Mouse (Mus musculus) kidney, adult 2 months (tissue): ENCODE results near the gene Wdr27. TPM values are rescaled to one million over a fixed set of nuclear protein-coding genes. Genes with fewer than 3 reads are reported as not detected.
"Not testable (repeated sequence)": the region's sequence is repeated elsewhere in the genome, so short reads cannot be mapped to it uniquely, and the experiment has no call there.

ENCODE experiments used
- DNase-seq: peaks from one replicate; pipeline ENCODE4 v3.0.0; 2021
- H3K27ac ChIP-seq: fragments of 200-500 bp; 2 replicates; pipeline ENCODE4 v1.5.1; 2012; ENCODE audit warnings: low read depth, low read length, control low read depth, inconsistent platforms; ENCODE audit not compliant: insufficient read depth
- H3K27me3 ChIP-seq: fragments of 200-500 bp; replicated peaks from 2 replicates; pipeline ENCODE4 v1.6.1; 2012; ENCODE audit warnings: mild to moderate bottlenecking, moderate library complexity, low read length, inconsistent platforms; ENCODE audit not compliant: control insufficient read depth, insufficient read depth
- H3K36me3 ChIP-seq: fragments of 200-500 bp; 2 replicates; pipeline ENCODE4 v1.6.1; 2012; ENCODE audit warnings: mild to moderate bottlenecking, moderate library complexity, low read length, inconsistent platforms; ENCODE audit not compliant: control insufficient read depth, insufficient read depth
- H3K4me1 ChIP-seq: fragments of 200-500 bp; 2 replicates; pipeline ENCODE4 v1.6.1; 2011; ENCODE audit warnings: low read length; ENCODE audit not compliant: control insufficient read depth, insufficient read depth
- H3K4me3 ChIP-seq: fragments of 200-500 bp; 2 replicates; pipeline ENCODE4 v1.5.1; 2011; ENCODE audit warnings: mild to moderate bottlenecking, low read depth, low read length, control low read depth; ENCODE audit not compliant: insufficient read depth
- CTCF ChIP-seq: fragments of 200-500 bp; conservative IDR thresholded peaks from 2 replicates; pipeline ENCODE4 v1.5.1; 2011; ENCODE audit warnings: low read depth, mild to moderate bottlenecking, control low read depth, low read length, moderate library complexity, mixed read lengths; ENCODE audit not compliant: insufficient read depth, insufficient read length
- POLR2A ChIP-seq: fragments of 200-500 bp; IDR thresholded peaks from one replicate; pipeline ENCODE4 v1.6.1; 2011; ENCODE audit warnings: low read depth, low read length, control low read depth
- WGBS: fragments of 180-500 bp; shearing (Covaris S2); methylation state at CpG from one replicate; pipeline ENCODE4 v1.1.7; 2018; 5-methylcytosine and 5-hydroxymethylcytosine counted together
- polyA plus RNA-seq: library from polyadenylated mRNA; depleted of rRNA; stranded (reverse); fragments of >200 nt; gene quantifications from 2 replicates; pipeline ENCODE4 v1.2.3, GENCODE M21; 2012

Wdr27 gene
- polyA plus RNA-seq, 1 experiment: 4.7 TPM

DNA sequence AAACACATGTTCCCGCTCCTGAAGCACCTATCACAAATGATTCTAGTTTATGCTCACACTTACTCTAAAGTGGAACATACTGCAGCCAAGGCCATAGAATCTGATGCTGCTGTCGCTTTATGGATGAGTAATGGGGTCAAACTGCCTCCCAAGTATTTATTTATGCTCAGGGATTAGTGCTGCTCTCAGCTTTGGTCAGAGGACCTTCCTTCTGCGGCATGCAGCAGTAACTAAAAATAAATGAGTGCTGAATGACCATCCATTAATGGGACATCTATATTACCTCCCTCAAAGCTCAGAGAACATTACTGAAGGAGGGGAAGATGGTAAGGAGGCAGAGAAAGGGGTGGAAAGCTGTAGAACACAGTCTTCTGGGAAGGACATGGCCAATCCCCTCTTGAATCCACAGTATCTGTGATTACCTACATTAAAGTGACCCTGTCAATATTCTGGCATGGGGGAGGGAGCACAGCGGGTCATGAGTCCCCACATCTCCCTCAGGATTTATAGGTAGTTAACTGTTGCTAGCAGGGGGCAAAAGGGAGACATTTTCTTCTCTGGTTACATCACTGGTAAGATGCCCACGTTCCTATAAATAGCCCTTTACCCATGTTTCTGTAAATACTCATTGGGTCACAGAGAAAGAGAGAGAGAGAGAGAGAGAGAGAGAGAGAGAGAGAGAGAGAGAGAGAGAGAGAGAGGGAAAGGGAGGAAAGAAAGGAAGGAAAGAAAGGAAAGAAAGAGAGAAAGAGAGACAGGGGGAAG is 6.9 kb downstream of the Wdr27 start:
- Histone ChIP-seq H3K4me1 (no peaks in the 10 kb centered on the region), H3K36me3 (no peaks in the 10 kb centered on the region), H3K27me3 (no peaks in the 10 kb centered on the region), H3K4me3 (no peak overlapping the region), H3K27ac (no peak overlapping the region)
- 52% methylated on average over 5 of the region's 5 CpGs for WGBS
- DNase-seq: no peak
- TF ChIP-seq CTCF: no peak
- TF ChIP-seq POLR2A: no peak

DNA sequence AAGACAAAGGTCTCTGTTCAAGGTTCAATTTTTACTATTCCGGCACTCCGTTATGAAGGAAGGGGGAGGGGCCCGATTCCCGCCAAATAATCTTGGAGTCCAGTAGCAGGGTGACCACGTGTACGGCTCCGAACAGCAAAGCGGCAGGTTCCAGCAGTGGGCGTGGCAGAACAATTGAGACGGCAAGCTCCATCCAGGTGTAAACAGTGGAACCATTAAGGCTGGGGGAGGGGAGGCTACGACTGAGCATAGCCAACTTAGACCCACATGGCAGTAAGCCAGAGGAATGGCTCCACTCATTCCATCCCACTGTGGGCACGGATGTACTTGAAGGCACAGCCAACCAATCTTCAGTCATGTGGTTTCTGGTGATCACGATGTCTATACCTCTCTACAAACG is 7.7 kb downstream of the Wdr27 start:
- not testable (repeated sequence) for H3K27me3 ChIP-seq, H3K36me3 ChIP-seq, H3K27ac ChIP-seq, DNase-seq, H3K4me1 ChIP-seq, H3K4me3 ChIP-seq
- WGBS: 70% methylated on average over 14 of the region's 14 CpGs

DNA sequence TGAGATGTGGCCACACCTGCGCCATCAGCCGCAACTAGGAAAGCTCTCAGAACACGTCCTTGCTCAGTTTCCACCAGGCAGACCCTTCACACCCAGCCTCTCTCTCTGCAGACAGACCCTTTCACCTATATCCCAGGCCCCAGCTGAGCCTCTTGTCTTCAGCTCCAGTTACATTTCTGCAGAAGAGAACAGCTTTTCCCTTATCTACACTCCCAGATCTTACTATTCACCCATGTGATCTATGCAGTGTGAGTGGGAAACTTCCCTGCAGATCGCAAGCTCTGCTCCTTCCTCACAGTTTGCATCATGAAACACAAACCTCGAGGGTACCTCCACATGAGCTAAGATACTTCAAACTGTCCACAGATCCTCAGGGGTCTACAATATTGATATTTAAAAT is 11.5 kb downstream of the Wdr27 start:
- H3K36me3 ChIP-seq: no peaks in the 10 kb centered on the region
- H3K4me3 ChIP-seq: no peak overlapping the region
- no peaks in the 10 kb centered on the region for H3K4me1 ChIP-seq
- DNase-seq: no peak
- no peaks in the 10 kb centered on the region for H3K27me3 ChIP-seq
- WGBS: 82% methylated on average over 5 of the region's 5 CpGs
- TF ChIP-seq POLR2A: no peak
- TF ChIP-seq CTCF: no peak
- no peak overlapping the region for H3K27ac ChIP-seq

DNA sequence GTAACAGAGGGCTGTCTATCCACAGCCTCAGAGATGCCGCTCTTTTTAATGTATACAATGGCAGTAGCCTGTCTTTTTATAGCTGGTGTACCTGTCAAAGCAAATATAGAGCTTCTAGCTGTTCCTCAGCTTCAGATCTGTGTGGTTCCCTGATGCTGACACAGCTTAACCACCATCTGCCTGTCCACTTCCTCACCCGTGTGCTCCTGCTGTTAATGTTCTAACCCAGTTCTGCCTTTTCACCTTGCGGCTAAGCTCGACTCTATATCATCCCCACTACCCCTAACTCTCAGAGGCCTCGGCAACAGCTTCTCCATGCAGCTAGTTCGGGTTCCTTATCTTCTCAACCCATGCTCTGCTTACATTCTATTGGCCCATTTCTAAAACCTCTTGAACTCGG is 12.3 kb downstream of the Wdr27 start:
- DNase-seq: no peak
- Histone ChIP-seq H3K4me1 (no peaks in the 10 kb centered on the region), H3K27me3 (no peaks in the 10 kb centered on the region), H3K27ac (no peak overlapping the region), H3K4me3 (no peak overlapping the region), H3K36me3 (no peaks in the 10 kb centered on the region)
- TF ChIP-seq POLR2A: no peak
- no peak for TF ChIP-seq CTCF
- WGBS: 79% methylated on average over 7 of the region's 7 CpGs

DNA sequence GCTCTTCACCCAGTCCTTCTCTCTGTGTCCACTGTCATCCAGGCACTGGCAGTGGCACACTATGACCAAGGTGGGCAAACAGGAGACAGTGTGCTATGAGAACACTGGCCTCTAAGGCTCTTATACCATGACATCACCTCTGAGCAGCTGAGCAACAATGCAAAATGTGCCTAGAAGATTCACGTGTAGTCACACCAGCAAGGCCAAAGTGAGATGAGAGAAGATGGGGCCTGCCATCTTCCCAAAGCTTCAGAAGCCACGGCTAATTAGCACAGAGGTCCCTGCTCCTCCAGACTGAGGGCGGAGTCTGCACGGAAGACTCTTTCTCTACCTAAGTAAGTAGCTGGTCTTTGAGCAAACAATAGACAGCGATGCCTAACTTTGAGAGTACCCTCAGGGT is 14.3 kb downstream of the Wdr27 start:
- TF ChIP-seq CTCF: no peak
- TF ChIP-seq POLR2A: no peak

DNA sequence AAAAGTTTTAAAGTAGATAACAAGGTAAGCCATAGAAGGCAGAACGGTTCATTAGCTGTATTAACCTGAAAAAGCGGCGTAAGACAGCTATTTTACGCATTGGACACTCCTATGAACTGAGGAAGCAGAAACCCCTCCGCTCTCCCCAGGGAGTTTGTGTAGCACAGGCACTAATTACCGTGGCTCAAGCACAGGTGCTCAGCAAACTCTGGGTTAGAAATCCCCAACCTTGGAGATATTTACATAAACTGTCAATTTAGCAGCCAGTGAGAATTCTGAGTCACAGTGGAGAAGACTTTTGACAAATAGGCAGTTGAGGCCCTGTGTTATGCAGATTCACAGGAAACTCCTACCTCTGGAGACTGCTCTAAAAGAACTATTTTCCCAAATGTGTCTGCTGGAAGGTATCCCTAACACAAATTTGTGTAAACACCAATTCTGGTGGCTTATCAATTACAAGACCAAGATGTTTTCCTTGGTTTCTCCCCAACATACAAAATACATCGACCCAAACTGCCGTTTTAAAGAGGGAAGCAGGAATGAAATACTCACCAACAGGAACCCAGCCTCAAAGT is 15.2 kb downstream of the Wdr27 start:
- Histone ChIP-seq H3K36me3 (no peaks in the 10 kb centered on the region), H3K4me1 (no peaks in the 10 kb centered on the region), H3K4me3 (no peak overlapping the region), H3K27me3 (no peaks in the 10 kb centered on the region), H3K27ac (no peak overlapping the region)
- DNase-seq: no peak
- 78% methylated on average over 8 of the region's 8 CpGs for WGBS
- no peak for TF ChIP-seq POLR2A
- TF ChIP-seq CTCF: no peak

More for the DNA sequence above, 14.3 kb downstream of the Wdr27 start:
- Histone ChIP-seq H3K36me3 (no peaks in the 10 kb centered on the region), H3K27me3 (no peaks in the 10 kb centered on the region), H3K27ac (no peak overlapping the region), H3K4me1 (no peaks in the 10 kb centered on the region), H3K4me3 (no peak overlapping the region)
- no peak for DNase-seq
- WGBS: 71% methylated on average over 5 of the region's 5 CpGs

DNA sequence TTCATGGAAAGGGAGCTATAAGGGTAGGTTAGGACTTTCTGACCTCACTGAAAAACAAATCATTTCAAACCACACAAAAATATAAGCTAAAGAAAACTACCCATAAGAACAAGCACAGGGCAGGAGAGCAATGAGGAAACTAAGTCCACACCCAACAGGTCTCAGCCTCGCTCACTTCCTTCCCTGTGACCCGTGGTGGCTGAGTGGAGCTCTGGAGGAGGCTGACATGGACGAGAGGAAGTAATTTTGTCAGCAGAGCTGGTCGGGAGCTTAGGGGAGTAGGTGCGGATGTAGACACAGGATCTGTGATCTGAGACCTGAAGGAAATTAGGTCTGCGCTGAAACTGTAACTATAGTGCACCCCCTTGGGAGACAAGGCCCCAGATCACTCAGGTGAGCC is 21.4 kb downstream of the Wdr27 start:
- TF ChIP-seq CTCF (no peak), POLR2A (no peak)

More for the DNA sequence above, 21.4 kb downstream of the Wdr27 start:
- Histone ChIP-seq H3K27ac (no peak overlapping the region), H3K36me3 (no peaks in the 10 kb centered on the region), H3K27me3 (no peaks in the 10 kb centered on the region), H3K4me3 (no peak overlapping the region), H3K4me1 (no peaks in the 10 kb centered on the region)
- DNase-seq: no peak
- WGBS: 32% methylated on average over 6 of the region's 6 CpGs
